Mouse (Mus musculus): ENCODE results near the gene Itgb4. TPM values are rescaled to one million over a fixed set of nuclear protein-coding genes. Genes with fewer than 3 reads are reported as not detected.

The Itgb4 gene
- polyA plus RNA-seq (2012; rRNA removed) = 8.0 and 8.2 TPM in 2 replicates

DNA sequence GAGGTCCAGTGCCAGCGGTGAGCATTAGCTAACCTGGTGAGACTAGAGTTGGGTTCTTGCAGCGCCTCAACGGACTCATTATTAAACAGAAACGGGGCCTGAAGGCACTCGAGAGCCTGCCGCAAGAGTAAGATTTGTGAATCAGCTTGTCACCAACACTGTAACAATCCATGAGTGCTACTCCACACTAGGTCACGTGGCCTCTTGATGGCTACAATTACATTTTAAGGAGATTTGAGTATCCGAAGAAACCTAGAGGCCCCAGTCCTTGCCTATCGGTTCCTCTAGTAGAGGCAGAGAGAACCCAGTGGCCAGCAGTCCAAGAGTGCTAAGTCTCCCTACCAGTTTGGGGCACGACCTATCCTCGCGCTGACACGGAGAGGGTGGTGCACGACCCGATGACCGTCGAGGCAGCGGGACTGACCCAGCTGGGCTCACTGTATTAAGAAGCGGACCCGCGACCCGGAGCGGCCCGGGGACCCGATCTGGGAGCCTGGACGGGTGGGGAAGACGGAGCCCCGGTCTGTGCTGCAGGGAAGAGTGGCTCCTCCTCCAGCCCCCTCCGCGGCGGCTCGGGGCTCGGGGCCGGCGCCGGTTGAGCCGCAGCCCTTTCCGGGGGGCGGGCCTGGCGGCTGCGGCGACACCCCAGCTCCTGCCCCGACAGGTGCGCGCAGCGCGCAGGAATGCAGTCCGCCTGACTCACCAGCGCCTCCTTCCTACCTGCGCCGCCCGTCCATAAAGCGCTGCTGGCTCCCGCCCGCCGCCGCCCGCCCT, at the start of gene Itgb4:
Itgb4 (plus strand) TSS at position 401 of the 774 bp plus-strand sequence.
- no peak within 1 kb of the TSS for H3K27ac ChIP-seq (ENCODE audit: insufficient read depth, low read length)
- H3K4me1 ChIP-seq (ENCODE audit: control insufficient read depth, insufficient read depth, low read length) = no peaks in the 10 kb centered on the region
- TF ChIP-seq CTCF (IDR thresholded peaks at IDR 0.05; ENCODE audit: extremely low read depth, insufficient read depth, low read length) (no peak), POLR2A (IDR thresholded peaks at IDR 0.05; ENCODE audit: extremely low read depth, insufficient read depth, low read length) (no peak)
- no peak within 1 kb of the TSS; the same call in 1 of the 2 replicates for H3K4me3 ChIP-seq (ENCODE audit: insufficient read depth, low read length)

DNA sequence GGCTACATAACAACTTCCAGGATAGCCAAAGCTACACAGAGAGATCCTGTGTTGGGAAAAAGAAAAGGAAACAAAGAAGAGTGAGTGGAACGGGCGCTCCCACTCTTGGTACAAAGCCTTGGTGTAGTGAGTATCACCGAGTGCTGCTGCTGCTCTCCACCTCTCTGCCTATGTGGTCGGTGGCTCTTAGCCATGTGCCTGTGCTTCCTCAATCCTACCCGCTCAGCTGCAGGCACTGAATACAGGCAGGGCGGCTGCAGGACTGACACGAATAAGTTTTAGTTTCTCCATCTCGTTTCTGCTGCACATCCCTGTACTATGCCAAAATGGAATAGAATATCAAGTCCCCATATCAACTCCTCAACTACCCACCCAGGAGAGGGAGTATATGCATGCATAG, 45.5 kb upstream of the Itgb4 start:
- Histone ChIP-seq H3K4me3 (ENCODE audit: insufficient read depth, low read length) (no peak overlapping the region), H3K4me1 (ENCODE audit: control insufficient read depth, insufficient read depth, low read length) (no peaks in the 10 kb centered on the region; the same call in 1 of the 2 replicates), H3K27ac (ENCODE audit: insufficient read depth, low read length) (no peak overlapping the region)
- TF ChIP-seq POLR2A (IDR thresholded peaks at IDR 0.05; ENCODE audit: extremely low read depth, insufficient read depth, low read length) (no peak), CTCF (IDR thresholded peaks at IDR 0.05; ENCODE audit: extremely low read depth, insufficient read depth, low read length) (no peak)

DNA sequence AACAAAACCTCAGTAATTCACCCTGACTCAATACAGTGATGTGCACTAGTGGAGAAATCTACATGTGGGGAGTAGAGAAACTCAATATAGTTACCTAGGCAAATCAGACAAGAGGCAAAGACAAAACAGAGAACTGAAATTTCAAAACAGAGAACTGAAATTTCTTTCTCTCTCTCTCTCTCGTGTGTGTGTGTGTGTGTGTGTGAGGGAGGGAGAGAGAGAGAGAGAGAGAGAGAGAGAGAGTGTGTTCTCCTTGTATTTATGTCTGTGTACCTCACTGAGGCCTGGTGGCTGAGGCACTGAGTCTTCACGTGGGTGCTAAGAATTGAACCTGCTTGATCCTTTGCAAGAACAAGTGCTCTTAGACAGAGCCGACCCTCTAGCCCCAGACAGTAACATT, 44.7 kb upstream of the Itgb4 start:
- Histone ChIP-seq H3K4me1 (ENCODE audit: control insufficient read depth, insufficient read depth, low read length) (peaks cover 1% of the 10 kb centered on the region; the same call in 1 of the 2 replicates), H3K27ac (ENCODE audit: insufficient read depth, low read length) (no peak overlapping the region), H3K4me3 (ENCODE audit: insufficient read depth, low read length) (no peak overlapping the region)
- TF ChIP-seq POLR2A (IDR thresholded peaks at IDR 0.05; ENCODE audit: extremely low read depth, insufficient read depth, low read length) (no peak), CTCF (IDR thresholded peaks at IDR 0.05; ENCODE audit: extremely low read depth, insufficient read depth, low read length) (no peak)

DNA sequence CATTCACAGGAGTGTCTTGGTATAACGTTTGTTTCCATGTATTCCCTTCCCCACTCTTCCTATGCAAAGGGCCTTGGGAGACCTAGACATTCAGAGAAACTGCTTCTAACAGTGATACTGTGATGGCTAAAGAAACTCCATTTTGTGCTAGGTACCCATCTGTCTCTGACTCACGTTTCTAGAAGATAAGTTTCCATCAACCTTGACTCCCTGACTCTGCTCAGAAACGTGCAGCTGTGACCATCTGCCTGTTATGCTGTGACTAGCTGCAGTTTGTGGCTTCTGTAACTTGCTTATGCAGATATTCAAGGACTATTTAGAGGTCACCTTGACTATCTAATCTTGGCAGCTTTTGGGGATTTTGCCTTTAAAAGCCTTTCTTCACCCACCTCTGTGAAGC, 43.3 kb upstream of the Itgb4 start:
- Histone ChIP-seq H3K4me3 (ENCODE audit: insufficient read depth, low read length) (no peak overlapping the region), H3K4me1 (ENCODE audit: control insufficient read depth, insufficient read depth, low read length) (peaks cover 1% of the 10 kb centered on the region; the same call in 1 of the 2 replicates), H3K27ac (ENCODE audit: insufficient read depth, low read length) (no peak overlapping the region)
- TF ChIP-seq CTCF (IDR thresholded peaks at IDR 0.05; ENCODE audit: extremely low read depth, insufficient read depth, low read length) = no peak
- no peak for TF ChIP-seq POLR2A (IDR thresholded peaks at IDR 0.05; ENCODE audit: extremely low read depth, insufficient read depth, low read length)

DNA sequence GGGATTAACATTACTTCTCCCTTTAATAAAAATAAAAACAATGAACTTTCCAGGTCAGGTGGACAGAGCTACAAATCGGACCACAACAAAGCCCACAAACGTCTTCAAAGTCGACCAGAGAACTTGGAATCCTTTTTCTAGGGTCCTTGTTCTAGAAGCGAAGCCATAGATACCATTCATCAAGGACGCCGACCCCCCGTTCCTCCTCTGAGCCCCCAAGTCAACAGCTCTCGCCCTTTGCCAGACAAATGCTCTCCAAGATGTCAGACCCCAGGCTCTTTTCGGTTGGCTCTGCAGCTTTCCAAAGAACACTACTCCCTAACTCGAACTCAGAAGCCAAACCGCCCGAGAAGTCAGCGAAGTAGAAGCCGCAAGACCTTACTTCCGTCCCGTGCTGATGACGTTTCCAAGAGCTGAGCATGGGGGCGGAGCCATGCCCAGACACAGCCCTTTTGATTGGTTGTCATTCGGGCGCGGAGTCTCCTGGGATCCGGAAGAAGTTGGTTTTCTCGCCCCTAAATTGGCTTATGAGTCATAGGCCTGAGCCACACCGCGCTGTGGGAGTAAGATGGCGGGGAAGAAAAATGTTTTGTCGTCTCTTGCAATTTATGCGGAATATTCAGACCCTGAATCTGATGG, 41.3 kb upstream of the Itgb4 start, which contains the start of the genes Sap30bp and Recql5:
Sap30bp (plus strand) TSS at position 175 of the 639 bp plus-strand sequence.
Recql5 (minus strand) TSS at position 370 of the 639 bp plus-strand sequence.
- H3K27ac ChIP-seq (ENCODE audit: insufficient read depth, low read length) = no peak within 1 kb of the TSS
- TF ChIP-seq POLR2A (IDR thresholded peaks at IDR 0.05; ENCODE audit: extremely low read depth, insufficient read depth, low read length) (peak; percentile 82), CTCF (IDR thresholded peaks at IDR 0.05; ENCODE audit: extremely low read depth, insufficient read depth, low read length) (no peak)

DNA sequence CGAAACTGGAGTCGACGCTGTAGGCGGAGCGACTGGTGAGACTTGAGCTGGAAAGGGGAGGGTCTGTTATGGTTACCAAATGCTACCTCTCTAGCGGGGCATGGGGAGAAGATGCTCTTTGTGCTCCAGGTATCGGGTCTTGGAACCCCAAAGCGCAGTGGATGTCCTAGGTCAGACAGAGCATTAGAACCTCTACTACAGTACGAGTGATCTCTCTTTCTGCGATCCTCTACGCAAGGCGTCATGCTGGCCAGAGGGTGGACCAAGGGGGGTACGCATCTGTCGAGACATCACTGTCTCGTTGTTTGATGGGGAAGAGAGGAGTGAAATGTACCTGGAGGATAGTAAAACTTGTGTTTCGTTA, 40.8 kb upstream of the Itgb4 start:
- no peak for TF ChIP-seq CTCF (IDR thresholded peaks at IDR 0.05; ENCODE audit: extremely low read depth, insufficient read depth, low read length)
- TF ChIP-seq POLR2A (IDR thresholded peaks at IDR 0.05; ENCODE audit: extremely low read depth, insufficient read depth, low read length) = no peak
- H3K27ac ChIP-seq (ENCODE audit: insufficient read depth, low read length) = no peak overlapping the region
- peak overlapping the region; percentile 75 for H3K4me3 ChIP-seq (ENCODE audit: insufficient read depth, low read length)
- H3K4me1 ChIP-seq (ENCODE audit: control insufficient read depth, insufficient read depth, low read length) = peaks cover 1% of the 10 kb centered on the region; the same call in 1 of the 2 replicates

More for the DNA sequence above, 41.3 kb upstream of the Itgb4 start, which contains the start of the genes Sap30bp and Recql5:
- Histone ChIP-seq H3K4me1 (ENCODE audit: control insufficient read depth, insufficient read depth, low read length) (peaks cover 1% of the 10 kb centered on the region; the same call in 1 of the 2 replicates), H3K4me3 (ENCODE audit: insufficient read depth, low read length) (peak within 1 kb of the TSS; percentile 75)

DNA sequence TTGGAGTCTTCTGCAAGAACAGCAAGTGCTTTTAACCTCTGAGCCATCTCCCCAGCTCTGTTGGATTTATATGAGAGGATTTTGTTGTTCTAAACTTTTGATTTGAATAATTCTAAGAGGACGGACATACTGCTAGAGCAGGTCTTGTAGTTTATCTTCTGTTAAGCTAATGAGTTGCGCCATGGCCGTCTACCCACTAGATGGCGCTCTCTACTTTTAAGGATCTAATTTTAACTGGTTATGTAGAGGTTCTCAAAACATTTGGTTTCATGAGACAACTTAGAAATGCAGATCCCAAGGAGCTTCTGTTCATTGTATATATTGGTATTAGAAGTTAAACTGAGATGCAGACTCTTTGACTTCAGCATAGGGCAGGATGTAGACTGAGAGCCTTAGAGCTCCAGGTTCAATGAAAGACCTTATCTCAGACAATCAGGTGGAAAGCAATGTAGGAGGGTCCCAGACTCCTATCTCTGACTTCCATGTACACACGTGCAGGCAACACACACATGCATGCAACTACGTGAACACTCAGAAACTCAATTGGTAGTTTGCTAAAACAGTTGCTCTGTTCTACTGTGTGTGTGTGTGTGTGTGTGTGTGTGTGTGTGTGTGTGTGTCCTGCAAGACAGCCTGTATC, 34.7 kb upstream of the Itgb4 start:
- no peak overlapping the region for H3K27ac ChIP-seq (ENCODE audit: insufficient read depth, low read length)
- no peak for TF ChIP-seq POLR2A (IDR thresholded peaks at IDR 0.05; ENCODE audit: extremely low read depth, insufficient read depth, low read length)
- TF ChIP-seq CTCF (IDR thresholded peaks at IDR 0.05; ENCODE audit: extremely low read depth, insufficient read depth, low read length) = peak; percentile 69
- no peaks in the 10 kb centered on the region for H3K4me1 ChIP-seq (ENCODE audit: control insufficient read depth, insufficient read depth, low read length)
- no peak overlapping the region for H3K4me3 ChIP-seq (ENCODE audit: insufficient read depth, low read length)

DNA sequence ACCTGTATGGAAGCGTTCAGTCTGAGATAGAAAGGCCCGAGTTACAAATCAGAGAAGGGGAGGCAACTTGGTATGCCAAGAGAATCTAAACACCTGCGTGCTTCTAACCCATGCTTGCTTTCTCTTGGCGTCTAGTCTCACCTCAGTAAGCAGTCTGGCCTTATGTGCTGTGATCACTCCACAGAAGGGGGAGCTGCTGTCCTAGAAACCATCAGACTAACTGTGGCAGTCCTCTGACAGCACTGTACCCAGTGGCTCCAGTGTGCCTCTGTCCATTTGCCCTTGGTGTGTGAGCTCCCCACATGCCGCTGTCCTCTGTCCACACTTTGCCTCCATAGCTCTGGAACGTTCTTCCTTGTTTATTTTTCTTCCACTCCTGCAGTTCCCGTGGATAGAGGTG, 32.5 kb upstream of the Itgb4 start:
- no peaks in the 10 kb centered on the region for H3K4me1 ChIP-seq (ENCODE audit: control insufficient read depth, insufficient read depth, low read length)
- no peak overlapping the region for H3K4me3 ChIP-seq (ENCODE audit: insufficient read depth, low read length)

DNA sequence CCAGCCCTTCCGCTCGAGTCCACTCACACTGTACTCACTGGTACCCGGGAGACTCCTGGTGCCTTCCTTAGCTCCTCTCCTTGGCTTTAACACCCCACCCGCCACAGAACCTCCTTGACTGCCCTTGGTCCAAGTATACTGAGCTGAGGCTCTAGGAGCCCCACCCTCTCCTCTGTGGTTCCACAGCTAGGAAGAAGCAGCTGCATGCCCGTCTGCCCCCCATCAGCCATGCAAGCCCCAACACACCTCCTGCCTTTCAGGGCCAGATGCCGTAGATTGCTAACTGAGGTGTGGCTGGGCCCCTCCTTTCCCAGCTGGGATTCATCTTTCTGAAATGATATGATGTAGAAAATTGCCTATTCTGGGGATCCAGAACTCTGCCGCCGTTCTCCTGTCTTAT, 29.3 kb upstream of the Itgb4 start:
- TF ChIP-seq CTCF (IDR thresholded peaks at IDR 0.05; ENCODE audit: extremely low read depth, insufficient read depth, low read length) = no peak
- TF ChIP-seq POLR2A (IDR thresholded peaks at IDR 0.05; ENCODE audit: extremely low read depth, insufficient read depth, low read length) = no peak
- Histone ChIP-seq H3K27ac (ENCODE audit: insufficient read depth, low read length) (no peak overlapping the region), H3K4me1 (ENCODE audit: control insufficient read depth, insufficient read depth, low read length) (no peaks in the 10 kb centered on the region)

More for the DNA sequence above, 32.5 kb upstream of the Itgb4 start:
- TF ChIP-seq CTCF (IDR thresholded peaks at IDR 0.05; ENCODE audit: extremely low read depth, insufficient read depth, low read length) = peak; percentile 31; the same call in 1 of the 2 replicates
- TF ChIP-seq POLR2A (IDR thresholded peaks at IDR 0.05; ENCODE audit: extremely low read depth, insufficient read depth, low read length) = no peak
- H3K27ac ChIP-seq (ENCODE audit: insufficient read depth, low read length) = no peak overlapping the region

More for the DNA sequence above, 29.3 kb upstream of the Itgb4 start:
- H3K4me3 ChIP-seq (ENCODE audit: insufficient read depth, low read length) = no peak overlapping the region

Measured in cortical plate, adult 2 months (tissue).